Mouse (Mus musculus): ENCODE data around the gene Gas6.

DNA sequence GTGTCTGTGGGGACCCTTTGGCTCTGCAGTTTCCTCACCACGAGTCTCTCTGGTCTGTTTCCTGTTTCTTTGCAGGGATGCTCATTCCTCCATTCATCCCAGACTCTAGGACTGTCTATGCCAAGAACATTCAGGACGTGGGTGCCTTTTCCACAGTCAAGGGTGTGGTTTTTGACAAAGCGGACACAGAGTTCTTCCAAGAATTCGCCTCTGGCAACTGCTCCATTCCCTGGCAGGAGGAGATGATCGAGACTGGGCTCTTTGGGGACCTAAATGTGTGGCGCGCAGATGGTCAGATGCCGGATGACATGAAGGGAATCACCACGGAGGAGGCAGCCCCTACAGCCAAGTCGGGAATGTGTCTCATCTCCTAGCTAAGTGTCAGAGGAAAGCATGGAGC, 78.4 kb downstream of the Gas6 start:
- TF ChIP-seq CTCF (IDR thresholded peaks at IDR 0.05; ENCODE audit: low read depth, low read length) (no peak), GATA1 (IDR thresholded peaks at IDR 0.05; ENCODE audit: borderline replicate concordance, low read length) (no peak)

All from G1E (cell line).